ENCODE assay signal across 23 mouse cellular contexts in genomic region chr8:13356221-13356620, GRCm38 (mm10). TPM values are rescaled to one million over a fixed set of nuclear protein-coding genes. Genes with fewer than 3 reads are reported as not detected.
"Had no signal": no experiment of that assay in that cellular context is flagged by ENCODE, and none has a peak within 500 bp of the region (broad histone marks: within the 10 kb centered on the region; RNA-seq: fewer than 3 reads in every experiment).

No protein-coding gene starts in this region.

- ATAC-seq: lung, postnatal 0 days; midbrain, embryonic 15.5 days had no signal

- H3K9me3 ChIP-seq: lung, embryonic 15.5 days; midbrain, embryonic 10.5 days; midbrain, embryonic 12.5 days; midbrain, embryonic 15.5 days; neural tube, embryonic 12.5 days; stomach, embryonic 15.5 days had no signal

- H3K9ac ChIP-seq: lung, embryonic 15.5 days; midbrain, embryonic 12.5 days; midbrain, embryonic 15.5 days; neural tube, embryonic 12.5 days; stomach, embryonic 15.5 days had no signal

- H3K27me3 ChIP-seq: lung, embryonic 15.5 days; midbrain, embryonic 12.5 days; midbrain, embryonic 15.5 days; neural tube, embryonic 12.5 days; stomach, embryonic 15.5 days had no signal

- DNase-seq: lung, adult 2 months; lung, postnatal 14 days; lung, postnatal 4 days; right cerebral cortex, postnatal 14 days; thymus, adult 2 months; thymus, postnatal 25 days; thymus, postnatal 4 days had no signal

- H3K4me3 ChIP-seq: lung, embryonic 15.5 days; midbrain, embryonic 10.5 days; midbrain, embryonic 12.5 days; midbrain, embryonic 15.5 days; neural tube, embryonic 12.5 days; stomach, embryonic 15.5 days had no signal

- H3K4me2 ChIP-seq: lung, embryonic 15.5 days; midbrain, embryonic 12.5 days; midbrain, embryonic 15.5 days; neural tube, embryonic 12.5 days; stomach, embryonic 15.5 days had no signal

- H3K27ac ChIP-seq: lung, embryonic 15.5 days; midbrain, embryonic 10.5 days; midbrain, embryonic 12.5 days; midbrain, embryonic 15.5 days; neural tube, embryonic 12.5 days; stomach, embryonic 15.5 days; stomach, postnatal 0 days had no signal

- H3K4me1 ChIP-seq: lung, embryonic 15.5 days; midbrain, embryonic 10.5 days; midbrain, embryonic 12.5 days; midbrain, embryonic 15.5 days; neural tube, embryonic 12.5 days; stomach, embryonic 15.5 days had no signal

RNA-seq across cellular contexts. Expression of gene Atp4b, which starts 40.4 kb away (rescaled TPM):
- total RNA-seq: megakaryocyte, adult 5-6 weeks; midbrain, postnatal 0 days; monocyte, adult 5-6 weeks; neutrophil, adult 5-6 weeks had no signal
- polyA plus RNA-seq: lung, embryonic 15.5 days; lung, postnatal 0 days; midbrain, embryonic 10.5 days; midbrain, embryonic 12.5 days; midbrain, embryonic 15.5 days; midbrain, postnatal 0 days; neural tube, embryonic 12.5 days; neural tube, embryonic 14.5 days; urinary bladder, adult 2 months had no signal

RNA-seq across cellular contexts. Expression of gene Grk1, which starts 48.7 kb away (rescaled TPM):
- total RNA-seq: megakaryocyte-erythroid progenitor cell, adult 5-6 weeks; monocyte, adult 5-6 weeks; neutrophil, adult 5-6 weeks had no signal
- polyA plus RNA-seq: lung, adult 2 months; lung, embryonic 15.5 days; lung, postnatal 0 days; midbrain, embryonic 10.5 days; midbrain, postnatal 0 days; neural tube, embryonic 14.5 days; spleen, adult 2 months; stomach, embryonic 15.5 days; stomach, postnatal 0 days had no signal
